Mouse (Mus musculus): ENCODE data around the gene Ttc39b. TPM values are rescaled to one million over a fixed set of nuclear protein-coding genes. Genes with fewer than 3 reads are reported as not detected.

The Ttc39b gene
- total RNA-seq, 1 experiment: 65.6 TPM

DNA sequence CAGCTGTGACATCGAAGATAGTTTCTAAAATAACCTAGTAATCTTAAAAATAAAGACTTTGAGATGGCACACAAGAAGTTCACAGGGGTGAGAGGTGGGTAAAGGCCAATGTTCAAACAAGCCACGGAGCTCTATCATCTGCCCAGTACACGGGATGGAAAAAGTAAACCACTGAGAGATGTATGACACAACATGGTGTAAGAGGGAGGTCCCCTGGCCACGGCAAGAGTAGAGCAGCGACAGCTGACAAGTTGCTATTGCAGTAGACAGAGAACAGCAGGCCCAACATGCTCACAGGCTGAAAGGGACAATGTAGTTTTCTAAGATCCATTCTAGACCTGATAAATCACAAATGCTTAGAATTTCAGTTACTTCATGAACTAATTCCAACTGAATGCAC, 100.9 kb downstream of the Ttc39b start:
- in situ Hi-C loops (cut with MboI; ENCODE audit: low sequenced_read_pairs in 2 of 2, unreplicated experiment in 2 of 2): no loop called here
- no peak for DNase-seq (ENCODE audit: low read depth, low spot score)
- no peak overlapping the region for H3K4me3 ChIP-seq (ENCODE audit: insufficient read depth in 1 of 2, low read depth in 1 of 2, low read length in 2 of 2, poor library complexity in 1 of 2, severe bottlenecking in 1 of 2)
- H3K36me3 ChIP-seq (ENCODE audit: control insufficient read depth, insufficient read depth, low read length, poor library complexity, severe bottlenecking): peaks cover 8% of the 10 kb centered on the region; the same call in 1 of the 2 replicates
- no peak overlapping the region for H3K9ac ChIP-seq (ENCODE audit: insufficient read depth, low read depth, low read length, poor library complexity, severe bottlenecking)
- no peak overlapping the region for H3K27ac ChIP-seq (ENCODE audit: insufficient read depth, low read depth, low read length, poor library complexity, severe bottlenecking)
- peaks cover 2 to 3% of the 10 kb centered on the region in 2 experiments for H3K4me1 ChIP-seq (ENCODE audit: control insufficient read depth in 2 of 2, insufficient read depth in 2 of 2, low read length in 2 of 2, poor library complexity in 1 of 2)
- TF ChIP-seq ZNF384 (IDR thresholded peaks at IDR 0.05; ENCODE audit: low read depth, low read length) (no peak), CHD2 (IDR thresholded peaks at IDR 0.05; ENCODE audit: low read depth, low read length) (no peak), ZC3H11A (IDR thresholded peaks at IDR 0.05; ENCODE audit: borderline replicate concordance, low read depth, low read length) (no peak), HCFC1 (IDR thresholded peaks at IDR 0.05; ENCODE audit: borderline replicate concordance, insufficient read depth, low read length) (no peak), MAFK (IDR thresholded peaks at IDR 0.05; ENCODE audit: insufficient read depth, low read depth, low read length) (no peak)
- no peaks in the 10 kb centered on the region for H3K9me3 ChIP-seq (ENCODE audit: control insufficient read depth, insufficient read depth, low read depth, low read length)

DNA sequence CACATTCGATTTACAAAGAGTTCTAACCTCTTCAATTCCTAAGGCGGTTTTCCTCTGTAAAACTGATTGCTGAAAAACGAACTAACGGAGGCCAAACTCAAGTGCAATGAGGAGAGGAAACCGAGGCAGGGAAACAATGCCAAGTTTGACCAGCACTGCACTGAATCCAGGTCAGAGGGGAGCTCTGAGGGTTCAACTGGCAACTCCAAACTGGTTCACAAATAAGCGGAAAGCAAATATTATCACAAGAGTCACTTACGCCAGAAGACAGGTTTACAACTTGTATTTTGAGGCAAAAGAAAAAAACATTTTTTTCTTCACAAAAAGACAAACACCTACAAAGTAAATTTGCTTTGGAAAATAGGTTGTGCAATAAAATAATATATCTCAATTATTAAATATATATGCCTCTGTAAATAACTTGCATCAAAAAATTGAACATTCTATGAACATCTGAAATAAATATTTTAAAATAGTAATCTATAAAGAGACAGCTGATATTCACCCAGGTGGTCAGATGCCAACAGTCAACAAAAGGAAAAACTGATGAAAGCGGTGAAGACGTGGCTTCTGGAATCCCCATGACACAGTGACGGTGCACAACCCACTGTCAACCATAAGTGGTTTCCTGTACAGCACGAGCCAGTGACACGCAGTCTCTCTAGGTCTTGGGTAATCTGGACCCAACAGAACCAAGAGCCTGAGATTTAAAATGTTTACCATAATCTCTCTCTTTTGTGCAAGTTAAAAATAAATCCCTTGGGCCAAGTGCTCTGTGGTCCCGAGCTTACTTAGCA, 103.1 kb downstream of the Ttc39b start:
- Histone ChIP-seq H3K9ac (ENCODE audit: insufficient read depth, low read depth, low read length, poor library complexity, severe bottlenecking) (no peak overlapping the region), H3K4me1 (ENCODE audit: control insufficient read depth in 2 of 2, insufficient read depth in 2 of 2, low read length in 2 of 2, poor library complexity in 1 of 2) (peaks cover 2 to 3% of the 10 kb centered on the region in 2 experiments), H3K4me3 (ENCODE audit: insufficient read depth in 1 of 2, low read depth in 1 of 2, low read length in 2 of 2, poor library complexity in 1 of 2, severe bottlenecking in 1 of 2) (no peak overlapping the region), H3K36me3 (ENCODE audit: control insufficient read depth, insufficient read depth, low read length, poor library complexity, severe bottlenecking) (peaks cover 4% of the 10 kb centered on the region; the same call in 1 of the 2 replicates), H3K27ac (ENCODE audit: insufficient read depth, low read depth, low read length, poor library complexity, severe bottlenecking) (no peak overlapping the region), H3K9me3 (ENCODE audit: control insufficient read depth, insufficient read depth, low read depth, low read length) (no peaks in the 10 kb centered on the region)
- no peak for DNase-seq (ENCODE audit: low read depth, low spot score)
- in situ Hi-C loops (cut with MboI; ENCODE audit: low sequenced_read_pairs in 2 of 2, unreplicated experiment in 2 of 2): no loop called here
- no peak for TF ChIP-seq CHD2 (IDR thresholded peaks at IDR 0.05; ENCODE audit: low read depth, low read length)
- no peak for TF ChIP-seq HCFC1 (IDR thresholded peaks at IDR 0.05; ENCODE audit: borderline replicate concordance, insufficient read depth, low read length)
- TF ChIP-seq MAFK (IDR thresholded peaks at IDR 0.05; ENCODE audit: insufficient read depth, low read depth, low read length): no peak
- no peak for TF ChIP-seq ZNF384 (IDR thresholded peaks at IDR 0.05; ENCODE audit: low read depth, low read length)
- no peak for TF ChIP-seq ZC3H11A (IDR thresholded peaks at IDR 0.05; ENCODE audit: borderline replicate concordance, low read depth, low read length)

- Histone ChIP-seq H3K4me1 (ENCODE audit: control insufficient read depth in 2 of 2, insufficient read depth in 2 of 2, low read length in 2 of 2, poor library complexity in 1 of 2) (peaks cover 2 to 3% of the 10 kb centered on the region in 2 experiments), H3K9ac (ENCODE audit: insufficient read depth, low read depth, low read length, poor library complexity, severe bottlenecking) (no peak overlapping the region), H3K27ac (ENCODE audit: insufficient read depth, low read depth, low read length, poor library complexity, severe bottlenecking) (no peak overlapping the region), H3K36me3 (ENCODE audit: control insufficient read depth, insufficient read depth, low read length, poor library complexity, severe bottlenecking) (peaks cover 2% of the 10 kb centered on the region; the same call in 1 of the 2 replicates), H3K9me3 (ENCODE audit: control insufficient read depth, insufficient read depth, low read depth, low read length) (no peaks in the 10 kb centered on the region), H3K4me3 (ENCODE audit: insufficient read depth in 1 of 2, low read depth in 1 of 2, low read length in 2 of 2, poor library complexity in 1 of 2, severe bottlenecking in 1 of 2) (no peak overlapping the region)
- in situ Hi-C loops (cut with MboI; ENCODE audit: low sequenced_read_pairs in 2 of 2, unreplicated experiment in 2 of 2): no loop called here
- TF ChIP-seq HCFC1 (IDR thresholded peaks at IDR 0.05; ENCODE audit: borderline replicate concordance, insufficient read depth, low read length) (no peak), CHD2 (IDR thresholded peaks at IDR 0.05; ENCODE audit: low read depth, low read length) (no peak), MAFK (IDR thresholded peaks at IDR 0.05; ENCODE audit: insufficient read depth, low read depth, low read length) (no peak), ZNF384 (IDR thresholded peaks at IDR 0.05; ENCODE audit: low read depth, low read length) (no peak), ZC3H11A (IDR thresholded peaks at IDR 0.05; ENCODE audit: borderline replicate concordance, low read depth, low read length) (no peak)
- DNase-seq (ENCODE audit: low read depth, low spot score): no peak
Measured at GRCm38 (mm10) chr4:83219253-83219652, 104.8 kb downstream of the Ttc39b start.

DNA sequence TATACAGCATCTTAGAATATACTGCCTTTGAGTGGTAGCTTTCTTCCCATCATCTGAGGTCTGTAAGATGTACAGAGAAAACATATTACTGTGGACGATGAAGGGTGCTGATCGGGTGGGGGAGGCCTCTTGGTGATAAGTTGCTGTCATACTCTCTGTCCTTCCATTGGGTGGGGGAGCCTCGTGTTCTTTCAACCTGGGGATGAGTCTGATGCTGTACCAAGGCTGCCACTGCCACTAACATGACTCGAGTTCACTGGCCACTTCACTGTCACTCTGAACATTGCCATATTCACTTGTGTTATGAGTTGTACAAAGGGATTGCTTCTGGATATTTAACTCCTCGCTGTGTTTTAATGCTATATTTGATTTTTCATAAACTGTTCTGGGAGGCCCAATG, 106.9 kb downstream of the Ttc39b start:
- H3K4me1 ChIP-seq (ENCODE audit: control insufficient read depth in 2 of 2, insufficient read depth in 2 of 2, low read length in 2 of 2, poor library complexity in 1 of 2): peaks cover 2 to 3% of the 10 kb centered on the region in 2 experiments
- no peak for DNase-seq (ENCODE audit: low read depth, low spot score)
- TF ChIP-seq ZNF384 (IDR thresholded peaks at IDR 0.05; ENCODE audit: low read depth, low read length): no peak
- no peak for TF ChIP-seq HCFC1 (IDR thresholded peaks at IDR 0.05; ENCODE audit: borderline replicate concordance, insufficient read depth, low read length)
- no peak for TF ChIP-seq ZC3H11A (IDR thresholded peaks at IDR 0.05; ENCODE audit: borderline replicate concordance, low read depth, low read length)
- TF ChIP-seq CHD2 (IDR thresholded peaks at IDR 0.05; ENCODE audit: low read depth, low read length): no peak
- no peak for TF ChIP-seq MAFK (IDR thresholded peaks at IDR 0.05; ENCODE audit: insufficient read depth, low read depth, low read length)
- no peak overlapping the region for H3K9ac ChIP-seq (ENCODE audit: insufficient read depth, low read depth, low read length, poor library complexity, severe bottlenecking)
- in situ Hi-C loops (cut with MboI; ENCODE audit: low sequenced_read_pairs in 2 of 2, unreplicated experiment in 2 of 2): no loop called here
- H3K4me3 ChIP-seq (ENCODE audit: insufficient read depth in 1 of 2, low read depth in 1 of 2, low read length in 2 of 2, poor library complexity in 1 of 2, severe bottlenecking in 1 of 2): no peak overlapping the region
- no peak overlapping the region for H3K27ac ChIP-seq (ENCODE audit: insufficient read depth, low read depth, low read length, poor library complexity, severe bottlenecking)
- H3K9me3 ChIP-seq (ENCODE audit: control insufficient read depth, insufficient read depth, low read depth, low read length): no peaks in the 10 kb centered on the region
- H3K36me3 ChIP-seq (ENCODE audit: control insufficient read depth, insufficient read depth, low read length, poor library complexity, severe bottlenecking): peaks cover 2% of the 10 kb centered on the region; the same call in 1 of the 2 replicates
